Mouse (Mus musculus): ENCODE data around the gene Cmtm5. TPM values are rescaled to one million over a fixed set of nuclear protein-coding genes. Genes with fewer than 3 reads are reported as not detected.
"Not testable (repeated sequence)": the region's sequence is repeated elsewhere in the genome, so short reads cannot be mapped to it uniquely, and the experiment has no call there.

Gene Cmtm5
- polyA plus RNA-seq, 1 experiment, result 1.8 TPM

DNA sequence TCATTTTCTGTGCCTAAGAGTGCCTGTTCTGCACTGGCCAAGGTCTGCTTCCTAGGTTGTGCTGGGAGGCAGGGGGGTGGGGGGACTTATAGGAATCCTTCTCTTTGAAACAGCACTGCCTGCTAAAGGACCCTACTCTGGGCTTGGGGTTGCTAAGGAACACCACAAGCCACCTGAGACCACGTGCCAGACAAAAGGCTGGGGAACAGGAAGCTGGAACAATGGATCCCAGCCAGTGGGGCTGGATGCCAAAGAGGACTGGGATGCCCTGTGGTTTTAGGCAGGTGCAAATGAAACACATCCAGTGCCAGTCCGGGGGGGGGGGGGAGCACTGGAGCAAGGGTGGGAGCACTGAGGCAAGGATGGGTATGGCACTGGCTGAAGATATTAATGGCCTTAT, 5.6 kb upstream of the Cmtm5 start:
- DNase-seq (ENCODE audit: low read depth, low spot score), result no peak
- WGBS, result 14% methylated on average over 2 of the region's 2 CpGs

DNA sequence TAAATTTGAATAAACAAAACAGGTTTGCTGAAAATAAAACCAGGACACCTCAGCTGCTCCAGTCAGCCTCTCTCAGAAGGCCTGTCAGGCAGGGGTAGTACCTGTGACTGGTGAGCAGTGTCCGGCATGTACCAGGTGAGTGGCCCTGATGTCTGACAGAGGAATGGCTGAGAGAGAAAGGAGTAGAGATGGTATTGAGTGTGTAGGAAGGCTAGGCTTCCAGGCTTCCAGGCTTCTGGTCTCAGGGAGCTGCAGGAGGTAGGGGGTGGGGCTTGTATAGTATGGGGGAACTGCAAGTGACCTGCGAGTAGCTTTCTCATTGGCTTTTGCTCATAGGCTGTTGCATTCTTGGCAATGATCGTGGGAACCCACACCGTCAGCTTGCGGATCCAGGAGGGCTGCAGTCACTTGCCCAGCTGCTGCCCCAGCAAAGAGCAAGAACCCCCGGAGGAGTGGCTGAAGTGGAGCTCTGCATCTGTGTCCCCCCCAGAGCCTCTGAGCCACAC, 3.4 kb upstream of the Cmtm5 start, which contains the start of gene Il25:
Gene Il25 (plus strand): TSS at position 51 of the 506 bp plus-strand sequence.
- DNase-seq (ENCODE audit: low read depth, low spot score), result no peak

DNA sequence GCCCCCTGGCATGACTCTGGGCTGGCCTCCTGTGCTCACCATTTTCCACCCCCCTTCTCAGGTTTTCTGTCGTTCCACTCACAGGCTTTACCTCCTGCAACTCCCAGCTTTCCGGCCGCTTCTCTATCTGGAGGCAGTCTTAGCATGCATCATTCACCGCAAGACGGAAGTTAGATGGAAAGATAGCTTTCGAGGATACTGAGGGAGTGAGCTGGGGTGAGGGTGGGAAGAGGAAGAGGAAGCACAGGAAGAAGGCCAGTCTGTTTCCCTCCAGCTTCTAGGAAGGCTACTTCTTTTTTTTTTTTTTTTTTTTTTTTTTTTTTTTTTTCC, 735 bp downstream of the Cmtm5 start:
- no peak for DNase-seq (ENCODE audit: low read depth, low spot score)
- WGBS, result 66% methylated on average over 6 of the region's 6 CpGs

More for the DNA sequence above, 3.4 kb upstream of the Cmtm5 start, which contains the start of gene Il25:
- WGBS, result 44% methylated on average over 6 of the region's 6 CpGs

DNA sequence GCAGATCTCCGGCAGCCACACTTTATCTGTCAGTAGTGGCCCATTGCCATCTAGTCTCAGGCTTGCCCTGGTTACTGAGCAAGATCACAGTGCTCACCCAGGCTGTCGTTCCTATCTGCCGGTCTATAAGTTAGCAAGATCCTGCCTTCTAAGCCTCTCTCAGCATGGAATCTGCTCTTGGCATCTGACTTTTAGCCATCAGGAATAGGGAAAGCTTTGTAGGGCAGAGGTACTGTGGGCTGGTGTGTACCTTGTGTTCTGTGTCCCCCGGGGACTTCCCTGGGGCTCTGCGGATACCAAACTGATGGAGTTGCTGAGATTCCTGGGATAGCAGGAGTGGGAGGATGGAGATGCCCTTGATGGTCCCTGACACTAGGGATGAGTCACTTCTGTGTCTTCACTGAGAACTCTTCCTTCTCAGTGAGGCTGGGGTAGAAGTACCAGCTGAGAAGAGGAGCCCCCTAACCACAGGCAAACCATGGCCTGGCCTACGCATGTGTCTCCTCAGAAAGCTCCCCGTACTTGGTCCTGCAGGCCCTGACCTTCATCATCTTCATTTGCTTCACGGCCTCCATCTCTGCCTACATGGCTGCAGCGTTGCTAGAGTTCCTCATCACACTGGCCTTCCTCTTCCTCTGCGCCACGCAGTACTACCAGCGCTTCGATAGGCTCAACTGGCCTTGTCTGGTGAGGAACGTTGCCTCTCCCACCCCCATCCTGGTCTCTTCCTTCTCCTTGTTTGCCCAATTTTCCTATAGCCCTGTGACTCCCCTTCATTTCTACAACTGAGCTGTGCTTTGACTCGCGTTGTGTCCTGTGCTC, 1.5 kb downstream of the Cmtm5 start:
- no peak for DNase-seq (ENCODE audit: low read depth, low spot score)
- 86% methylated on average over 16 of the region's 16 CpGs for WGBS

DNA sequence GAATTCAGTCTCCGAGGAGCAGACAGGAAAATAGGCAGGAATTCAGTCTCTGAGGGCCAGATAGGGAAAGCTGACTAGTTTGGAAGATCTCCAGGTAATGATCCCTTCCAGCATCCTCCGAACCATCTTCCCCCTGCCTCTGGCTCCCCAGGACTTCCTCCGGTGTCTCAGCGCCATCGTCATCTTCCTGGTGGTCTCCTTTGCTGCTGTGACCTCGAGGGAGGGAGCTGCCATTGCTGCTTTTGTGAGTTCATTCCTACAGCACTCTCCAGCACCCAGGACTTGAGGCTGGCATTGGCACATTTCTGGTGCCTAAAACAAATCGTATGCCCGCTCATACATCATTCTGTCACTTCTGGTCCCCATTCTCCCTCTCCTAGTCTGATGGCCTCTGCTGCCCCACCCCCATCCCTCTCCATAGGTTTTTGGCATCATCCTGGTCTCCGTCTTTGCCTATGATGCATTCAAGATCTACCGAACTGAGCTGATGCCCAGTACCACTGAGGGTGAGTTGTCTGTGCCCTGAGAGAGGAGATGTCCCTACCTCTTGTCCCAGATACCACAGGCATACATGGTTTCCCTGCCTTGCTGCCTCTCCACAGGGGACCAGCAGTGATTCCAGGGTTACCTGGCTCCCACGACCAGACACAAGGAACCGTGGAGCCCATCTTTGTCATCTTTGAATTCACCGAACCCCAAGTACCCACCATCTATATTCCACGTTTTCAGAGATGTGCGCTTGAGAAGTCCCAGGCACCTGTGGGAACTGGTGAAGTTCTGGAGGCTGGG, 2.6 kb downstream of the Cmtm5 start:
- DNase-seq (ENCODE audit: low read depth, low spot score), result no peak
- 85% methylated on average over 15 of the region's 15 CpGs for WGBS

DNA sequence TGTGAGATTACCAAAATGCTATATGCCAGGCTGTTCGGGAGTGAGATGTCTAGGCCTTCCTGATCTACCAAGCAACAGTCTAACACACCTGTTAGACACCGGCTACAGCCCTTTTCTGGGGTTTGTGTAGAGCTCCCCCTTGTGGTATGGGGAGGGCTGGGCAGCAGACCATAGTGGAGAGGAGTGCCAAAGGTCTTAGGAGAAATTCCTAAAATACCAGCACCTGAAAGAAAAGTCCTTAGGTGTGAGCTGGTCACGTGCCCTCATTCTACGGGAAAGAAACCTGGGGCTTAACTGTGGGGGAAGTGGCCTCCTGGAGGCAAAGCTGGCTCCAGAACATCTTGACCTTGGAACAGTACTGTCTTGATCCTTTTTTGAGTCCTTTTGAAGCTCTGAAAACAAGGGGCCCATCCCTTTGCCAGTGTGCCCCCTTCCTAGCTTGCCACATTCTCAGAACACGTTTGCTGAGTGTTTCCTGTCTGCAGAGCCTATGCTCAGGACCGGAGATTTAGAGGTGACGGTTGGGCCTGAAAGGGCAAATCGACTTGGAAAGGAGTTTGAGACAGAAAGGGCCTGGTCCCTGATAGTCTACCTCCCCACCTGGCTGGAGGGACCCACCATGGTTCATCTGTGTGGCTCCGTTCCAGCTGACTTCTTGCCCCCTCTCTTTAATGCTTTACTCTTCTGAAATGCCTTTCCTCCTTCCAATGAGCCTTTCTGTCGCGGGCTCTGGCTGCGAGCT, 3.5 kb downstream of the Cmtm5 start:
- peak; percentile 46 for DNase-seq (ENCODE audit: low read depth, low spot score)
- WGBS, result 52% methylated on average over 12 of the region's 12 CpGs

DNA sequence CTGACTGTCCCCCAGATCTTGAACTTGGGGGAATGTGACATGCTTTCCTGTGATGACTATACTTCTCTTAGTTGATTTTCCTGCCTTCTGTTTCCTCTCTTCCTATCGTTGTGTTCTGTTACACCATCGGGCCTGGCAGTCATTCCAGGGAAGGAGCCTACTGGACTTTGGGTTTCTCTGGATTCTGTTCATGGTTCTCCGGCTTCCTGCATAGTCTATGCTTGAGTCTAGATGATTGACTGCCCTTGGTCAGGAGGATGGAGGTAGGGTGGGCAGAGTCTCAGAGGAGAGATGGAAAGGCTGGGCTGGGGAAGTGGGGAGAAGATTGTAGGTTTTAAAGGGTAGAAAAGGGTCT, 4.1 kb downstream of the Cmtm5 start:
- WGBS, result 76% methylated on average over 3 of the region's 3 CpGs
- no peak for DNase-seq (ENCODE audit: low read depth, low spot score)

DNA sequence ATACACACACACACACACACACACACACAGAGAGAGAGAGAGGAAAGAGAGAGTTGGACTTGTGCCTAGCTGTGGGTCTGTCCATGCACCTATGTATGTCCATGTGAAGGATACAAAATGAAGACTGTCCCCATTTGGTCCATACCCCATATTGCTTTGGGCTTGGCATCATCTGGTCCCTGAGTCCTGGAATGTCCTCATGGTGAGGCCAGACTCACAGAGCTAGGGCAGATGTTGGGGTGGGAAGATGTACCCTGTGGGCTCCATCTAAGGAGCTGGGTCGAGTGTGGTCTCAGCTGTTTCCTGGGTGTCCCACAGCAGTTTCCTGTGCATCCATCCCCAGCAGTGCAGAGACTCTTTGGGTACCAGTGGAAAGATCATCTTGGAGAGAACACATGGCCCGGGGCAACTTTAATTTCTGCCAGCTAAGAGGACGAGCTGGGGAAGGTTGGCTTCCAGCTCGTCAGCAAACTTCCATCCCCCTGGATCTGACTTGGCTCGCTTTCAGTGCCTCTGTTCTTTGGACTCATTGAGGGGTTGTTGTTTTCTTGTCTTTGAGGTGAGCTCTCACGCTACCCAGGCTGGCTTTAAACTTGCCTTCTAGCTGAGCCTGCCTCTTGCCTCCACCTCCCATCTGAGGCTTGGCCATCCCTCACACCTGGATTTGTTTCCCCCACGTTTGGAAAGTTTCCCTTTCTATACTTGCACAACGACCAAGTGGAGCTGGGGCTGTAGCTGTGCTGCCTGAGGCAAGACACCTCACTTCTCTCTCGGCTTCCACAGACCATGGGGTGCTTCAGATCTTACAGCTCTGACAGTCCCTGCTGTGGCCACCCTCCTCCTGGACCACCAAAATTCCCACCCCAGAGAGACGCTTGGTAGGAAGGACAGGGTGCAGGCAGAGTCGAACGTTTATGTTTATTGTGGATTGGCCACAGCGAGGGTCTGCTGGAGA, 5.2 kb downstream of the Cmtm5 start:
- DNase-seq (ENCODE audit: low read depth, low spot score), result no peak
- 42% methylated on average over 13 of the region's 13 CpGs for WGBS

DNA sequence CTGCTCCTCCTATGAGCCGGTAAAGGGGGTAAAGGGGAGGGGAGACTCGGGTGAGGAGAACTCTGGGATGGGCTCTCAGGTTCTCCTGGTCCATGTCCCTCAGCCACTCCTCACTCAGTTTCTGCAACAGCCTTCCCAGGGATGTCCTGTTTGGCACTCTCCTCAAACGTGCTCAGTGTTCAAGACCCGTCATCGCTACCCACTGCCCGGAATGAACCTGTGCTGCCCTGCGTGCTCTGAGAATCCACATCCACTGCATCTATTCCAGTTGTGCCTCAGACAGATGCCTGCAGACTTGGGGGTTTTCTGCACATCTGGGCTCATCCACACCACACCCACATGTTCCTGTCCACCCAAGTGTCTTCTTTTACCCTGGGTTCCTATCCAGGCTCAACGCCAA, 6.4 kb downstream of the Cmtm5 start:
- WGBS, result 80% methylated on average over 8 of the region's 8 CpGs

DNA sequence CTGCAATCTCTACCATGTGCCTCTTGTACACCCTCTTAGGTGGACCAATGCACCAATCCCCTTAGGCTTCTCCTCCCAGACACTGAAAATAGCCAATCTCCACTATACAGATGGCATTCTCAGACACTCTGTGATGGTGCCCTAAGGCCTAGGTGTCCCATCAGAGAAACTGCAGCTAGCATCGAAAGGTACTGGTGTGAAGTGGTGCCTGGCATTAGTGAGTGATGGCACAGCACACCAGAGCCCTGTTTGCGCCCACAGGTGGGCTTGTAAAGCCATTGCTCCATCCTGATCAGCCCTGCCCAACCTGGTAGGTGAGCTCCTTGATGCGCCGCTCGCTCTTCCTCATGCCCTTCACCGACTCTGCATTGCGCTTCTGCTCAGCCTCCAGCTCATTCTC, 7.9 kb downstream of the Cmtm5 start:
- WGBS, result 93% methylated on average over 7 of the region's 7 CpGs

More for the DNA sequence above, 6.4 kb downstream of the Cmtm5 start:
- no peak for DNase-seq (ENCODE audit: low read depth, low spot score)

DNA sequence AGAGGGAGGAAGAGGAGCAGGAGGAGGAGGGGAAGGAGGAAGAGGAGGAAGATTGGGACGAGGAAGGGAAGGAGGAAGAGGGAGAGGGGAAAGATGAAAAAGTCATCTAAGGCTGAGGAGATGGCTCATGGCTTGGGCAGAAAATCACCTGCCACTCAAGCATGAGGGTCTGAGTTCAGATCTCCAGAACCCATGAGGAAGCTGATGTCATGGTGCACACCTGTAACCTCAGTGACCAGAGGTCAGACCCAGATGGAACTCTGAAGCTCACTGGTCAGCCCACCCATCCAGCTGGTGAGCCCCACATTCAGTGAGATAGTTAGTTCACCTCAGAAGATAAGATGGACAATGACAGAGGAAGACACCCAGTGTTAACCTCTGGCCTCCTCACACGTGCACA, 8.9 kb downstream of the Cmtm5 start:
- DNase-seq (ENCODE audit: low read depth, low spot score), result no peak

More for the DNA sequence above, 7.9 kb downstream of the Cmtm5 start:
- DNase-seq (ENCODE audit: low read depth, low spot score), result no peak

DNA sequence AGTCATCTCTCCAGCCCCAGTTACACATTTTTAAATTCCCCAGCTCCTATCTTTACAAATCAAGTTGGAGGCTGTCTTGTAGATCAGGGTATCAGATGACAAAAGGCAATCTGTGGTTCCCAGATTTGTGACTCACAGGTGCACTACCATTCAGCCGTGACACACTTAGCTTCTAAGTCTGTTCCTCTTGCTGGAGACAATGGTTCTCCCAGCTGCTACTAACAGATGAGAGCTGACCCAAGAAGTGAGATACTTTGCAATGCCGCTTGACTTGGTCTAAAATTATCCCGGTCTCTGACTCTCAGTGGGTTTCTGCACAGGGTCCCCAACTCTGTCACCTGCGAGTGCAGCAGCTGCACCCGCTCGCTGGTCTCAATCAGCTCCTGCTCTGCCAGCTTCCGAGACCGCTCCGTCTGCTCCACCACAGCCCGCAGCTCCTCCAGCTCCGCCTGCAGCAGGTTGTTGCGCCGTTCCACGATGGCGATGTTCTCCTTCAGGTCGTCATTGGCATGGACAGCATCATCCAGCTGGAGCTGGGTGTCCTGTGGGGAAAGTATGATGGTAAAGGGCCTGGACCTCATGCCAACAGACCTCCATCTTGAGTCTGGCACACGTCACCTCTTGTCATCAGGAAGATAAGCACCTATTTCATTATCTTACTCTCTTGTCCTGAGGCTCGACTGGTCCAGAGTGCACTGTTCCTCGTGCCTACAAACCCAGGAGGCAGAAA, 10.1 kb downstream of the Cmtm5 start:
- no peak for DNase-seq (ENCODE audit: low read depth, low spot score)
- 72% methylated on average over 19 of the region's 19 CpGs for WGBS

More for the DNA sequence above, 8.9 kb downstream of the Cmtm5 start:
- 64% methylated on average over 2 of the region's 2 CpGs for WGBS

DNA sequence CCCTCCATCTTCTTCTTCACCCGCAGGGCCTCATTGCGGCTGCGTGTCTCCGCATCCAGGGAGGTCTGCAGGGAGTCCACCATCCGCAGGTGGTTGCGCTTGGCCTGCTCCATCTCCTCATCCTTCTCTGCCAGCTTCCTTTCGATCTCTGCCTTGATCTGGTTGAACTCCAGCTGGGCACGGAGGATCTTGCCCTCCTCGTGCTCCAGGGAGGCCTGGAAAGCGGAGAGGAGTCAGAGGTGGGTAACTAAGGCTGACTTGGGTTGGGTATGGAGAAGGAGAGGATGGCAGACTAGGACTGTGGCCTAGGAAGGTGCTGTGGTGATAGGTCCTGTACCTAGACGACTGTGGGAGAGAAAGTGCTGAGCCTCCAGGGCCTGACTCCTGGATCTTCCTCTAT, 10.9 kb downstream of the Cmtm5 start:
- WGBS, result 84% methylated on average over 11 of the region's 11 CpGs
- not testable (repeated sequence) for DNase-seq (ENCODE audit: low read depth, low spot score)

DNA sequence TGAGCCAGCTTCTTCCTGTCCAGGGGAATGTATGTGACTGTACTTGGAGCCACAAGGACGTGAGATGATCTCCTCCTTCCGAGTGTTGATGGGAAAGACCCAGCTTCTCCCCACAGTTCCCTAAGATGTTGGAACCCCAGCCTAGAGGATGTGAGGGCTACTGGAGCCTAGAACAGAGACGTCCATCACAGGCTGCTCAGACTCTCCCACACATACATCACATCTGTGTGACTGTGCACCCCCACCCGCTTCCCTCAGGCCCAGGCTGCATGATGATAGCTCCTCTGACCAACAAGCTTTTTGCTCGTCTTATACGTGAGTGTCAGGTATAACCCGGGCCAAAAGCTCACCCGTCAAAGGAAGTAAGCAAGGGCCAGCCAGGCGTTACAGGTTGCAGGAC, 12.7 kb downstream of the Cmtm5 start:
- 81% methylated on average over 9 of the region's 9 CpGs for WGBS
- DNase-seq (ENCODE audit: low read depth, low spot score), result no peak

DNA sequence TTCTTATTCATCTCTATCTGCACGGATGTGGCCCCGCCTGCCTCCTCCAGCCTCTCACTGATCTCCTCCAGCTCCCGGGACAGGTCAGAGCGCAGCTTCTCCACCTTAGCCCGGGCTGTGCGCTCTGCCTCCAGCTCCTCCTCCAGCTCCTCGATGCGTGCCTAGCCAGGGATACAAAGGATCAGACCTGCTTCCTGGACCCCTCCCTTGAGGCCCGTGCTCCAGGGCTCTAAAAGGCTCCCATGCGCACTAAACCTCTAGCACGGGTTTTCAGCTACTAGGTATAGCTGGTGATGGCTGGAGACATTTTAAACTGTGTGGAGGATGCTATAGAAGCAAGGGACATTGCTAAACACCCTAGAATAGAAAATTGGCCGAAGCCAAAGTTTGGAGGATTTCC, 14.4 kb downstream of the Cmtm5 start:
- 52% methylated on average over 12 of the region's 12 CpGs for WGBS

DNA sequence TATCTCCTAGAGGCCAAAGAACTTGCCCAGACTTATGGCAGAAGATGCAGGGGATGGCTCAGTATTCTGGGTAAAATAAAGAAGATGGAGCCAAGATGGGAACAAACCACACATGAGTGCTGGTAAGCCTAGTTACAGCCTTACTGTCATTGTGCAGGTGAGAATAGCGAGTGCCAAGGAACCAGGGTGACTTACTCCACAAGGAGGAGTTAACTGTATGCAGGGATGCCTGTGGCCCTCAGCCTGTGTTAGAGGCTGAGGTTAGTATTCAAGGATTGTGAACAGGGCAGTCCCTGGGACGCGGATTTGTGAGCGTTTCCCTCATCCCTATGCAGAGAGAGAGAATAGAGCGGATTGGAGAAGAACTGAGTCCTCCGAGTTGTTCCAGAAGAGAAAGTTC, 15.5 kb downstream of the Cmtm5 start:
- 87% methylated on average over 6 of the region's 6 CpGs for WGBS
- DNase-seq (ENCODE audit: low read depth, low spot score), result no peak

More for the DNA sequence above, 14.4 kb downstream of the Cmtm5 start:
- no peak for DNase-seq (ENCODE audit: low read depth, low spot score)

DNA sequence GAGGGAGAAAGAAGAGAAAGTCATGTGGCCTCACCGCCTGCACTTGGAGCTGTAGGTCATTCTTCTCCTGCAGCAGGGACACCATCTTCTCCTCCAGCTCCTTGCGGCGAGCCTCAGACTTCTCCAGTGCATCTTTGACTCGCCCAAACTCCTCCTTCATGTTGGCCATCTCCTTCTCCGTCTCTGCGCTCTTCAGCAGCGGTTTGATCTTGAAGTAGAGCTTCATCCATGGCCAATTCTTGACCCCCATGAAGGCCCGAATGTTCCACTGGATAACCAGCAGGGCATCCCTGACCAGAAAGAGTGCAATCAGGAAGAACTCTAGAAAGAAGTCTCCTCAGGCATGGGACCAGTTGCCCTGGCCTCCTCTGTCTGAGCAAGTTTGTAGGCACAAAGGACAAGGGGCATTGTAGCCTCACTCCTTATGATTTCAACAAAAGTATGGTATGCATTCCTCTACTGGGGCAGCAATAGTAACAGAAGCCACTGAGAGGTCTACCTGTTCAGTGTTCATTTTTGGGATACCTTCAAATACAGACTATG, 17.7 kb downstream of the Cmtm5 start:
- 87% methylated on average over 8 of the region's 8 CpGs for WGBS

DNA sequence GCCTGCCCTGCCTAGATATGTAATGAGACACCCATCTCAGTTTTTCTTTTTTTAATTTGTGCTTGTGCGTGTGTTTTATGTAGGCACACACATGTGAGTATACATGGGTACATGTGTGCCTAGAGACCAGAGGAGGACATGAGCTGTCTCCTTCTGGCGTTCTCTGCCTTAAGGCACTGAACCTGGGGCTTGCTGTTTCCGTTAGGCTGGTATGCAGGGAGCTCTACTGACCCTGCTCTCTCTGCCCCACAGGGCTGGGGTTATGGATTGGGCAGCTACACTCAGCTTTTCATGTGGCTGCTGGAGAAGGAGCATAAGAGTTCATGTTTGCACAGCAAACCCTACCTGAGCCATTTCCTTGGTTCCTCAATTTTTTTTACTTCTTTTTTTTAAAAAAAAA, 18.4 kb downstream of the Cmtm5 start:
- DNase-seq (ENCODE audit: low read depth, low spot score), result no peak
- WGBS, result 78% methylated on average over 3 of the region's 3 CpGs

More for the DNA sequence above, 17.7 kb downstream of the Cmtm5 start:
- DNase-seq (ENCODE audit: low read depth, low spot score), result no peak

Measured in large intestine, adult 2 months (tissue).